Mouse (Mus musculus) embryonic facial prominence, embryonic 10.5 days (tissue): ENCODE data around the gene Slx1b. TPM values are rescaled to one million over a fixed set of nuclear protein-coding genes. Genes with fewer than 3 reads are reported as not detected.
"Not testable (repeated sequence)": the region's sequence is repeated elsewhere in the genome, so short reads cannot be mapped to it uniquely, and the experiment has no call there.

Source experiments
- DNase-seq: peaks from one replicate; pipeline ENCODE4 v3.0.0-alpha.2; 2017; ENCODE audit warnings: low spot score
- H3K27ac ChIP-seq: fragments of 300-500 bp; sonication (generic); replicated peaks from 2 replicates; pipeline ENCODE4 v1.5.1; 2016; ENCODE audit warnings: mild to moderate bottlenecking
- H3K27me3 ChIP-seq: fragments of 300-500 bp; sonication (generic); replicated peaks from 2 replicates; pipeline ENCODE4 v1.6.1; 2016; ENCODE audit warnings: low read depth, mild to moderate bottlenecking; ENCODE audit not compliant: poor library complexity, severe bottlenecking
- H3K36me3 ChIP-seq: fragments of 300-500 bp; sonication (generic); replicated peaks from 2 replicates; pipeline ENCODE4 v1.6.1; 2016; ENCODE audit warnings: mild to moderate bottlenecking, moderate library complexity
- H3K4me1 ChIP-seq: fragments of 300-500 bp; sonication (generic); 2 replicates; pipeline ENCODE4 v1.6.1; 2016
- H3K4me3 ChIP-seq: fragments of 300-500 bp; sonication (generic); 2 replicates; pipeline ENCODE4 v1.5.1; 2016; ENCODE audit warnings: mild to moderate bottlenecking, moderate library complexity
- H3K9me3 ChIP-seq: fragments of 300-500 bp; sonication (generic); 2 replicates; pipeline ENCODE4 v1.6.1; 2016; ENCODE audit warnings: mild to moderate bottlenecking
- WGBS: fragments of 180-500 bp; shearing (Covaris S2); methylation state at CpG from one replicate; pipeline ENCODE4 v1.1.7; 2016; 5-methylcytosine and 5-hydroxymethylcytosine counted together
- polyA plus RNA-seq: library from polyadenylated mRNA; unstranded; fragments of >200 nt; fragmentation: Nextera tagmentation; extraction: Ambion mirVana; gene quantifications from 2 replicates; pipeline ENCODE4 v1.2.1, GENCODE M21; 2016

Gene Slx1b
- polyA plus RNA-seq, result 14.4 and 15.1 TPM in 2 replicates

DNA sequence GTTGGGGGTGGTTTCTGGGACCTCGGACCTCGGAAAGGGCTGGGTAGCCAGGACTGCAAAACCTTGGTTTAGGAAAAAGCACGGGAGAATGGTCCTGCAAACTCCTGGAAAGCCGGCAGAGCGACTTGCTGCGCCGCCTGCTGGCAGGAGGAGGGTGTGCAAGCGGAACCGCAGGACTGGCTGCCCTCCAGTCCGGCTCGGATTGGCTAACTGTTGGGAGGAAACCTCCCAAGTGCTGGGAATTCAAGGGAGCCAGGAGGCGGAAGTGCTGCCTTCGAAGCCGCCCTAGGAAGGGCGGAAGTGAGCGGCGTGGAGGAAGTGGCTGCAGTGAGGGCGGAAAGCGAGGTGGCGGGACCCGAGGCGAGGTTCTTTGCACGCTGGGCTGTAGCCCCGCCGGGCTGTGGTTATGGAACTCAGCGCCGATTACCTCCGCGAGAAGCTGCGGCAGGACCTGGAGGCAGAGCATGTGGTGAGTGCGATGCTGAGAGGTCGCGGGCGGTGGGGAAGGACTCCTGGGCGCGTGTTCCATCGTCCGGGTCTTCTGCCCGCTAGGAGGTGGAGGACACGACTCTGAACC lies at the start of gene Slx1b:
Slx1b (minus strand) TSS at position 154 of the 577 bp plus-strand sequence.
- Histone ChIP-seq H3K27ac (peak within 1 kb of the TSS; percentile 94), H3K4me1 (peaks cover 33% of the 10 kb centered on the region), H3K9me3 (no peaks in the 10 kb centered on the region), H3K4me3 (peak within 1 kb of the TSS; percentile 94), H3K27me3 (no peaks in the 10 kb centered on the region), H3K36me3 (peaks cover 54% of the 10 kb centered on the region)
- under 1% methylated on average over 40 of the region's 40 CpGs for WGBS
- peak; percentile 98 for DNase-seq

DNA sequence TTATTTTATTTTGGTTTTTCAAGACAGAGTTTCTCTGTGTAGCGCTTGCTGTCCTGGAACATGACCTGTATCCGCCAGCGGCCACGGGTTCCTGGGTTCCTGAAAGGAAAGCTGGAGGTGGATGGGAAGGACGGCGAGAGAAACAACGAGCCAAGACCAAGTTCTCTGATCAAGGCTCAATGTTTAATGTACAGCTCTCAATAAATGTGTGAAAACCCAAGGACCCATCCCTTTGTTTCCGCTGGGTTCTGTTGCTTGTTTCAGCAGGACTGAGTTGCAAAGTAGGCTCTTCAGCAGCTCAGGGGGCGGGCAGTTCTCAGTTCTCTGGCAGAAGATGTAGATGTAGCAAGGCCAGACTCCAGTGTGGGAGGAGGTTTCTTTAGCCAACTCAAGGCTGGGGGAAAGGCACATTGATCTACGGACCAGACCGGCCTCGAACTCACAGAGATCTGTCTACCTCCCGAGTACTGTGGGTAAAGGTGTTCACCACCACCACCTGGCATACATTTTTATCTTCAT lies 46.4 kb upstream of the Slx1b start:
- Histone ChIP-seq H3K36me3 (no peaks in the 10 kb centered on the region), H3K4me1 (peaks cover 4% of the 10 kb centered on the region; the same call in 1 of the 2 replicates), H3K27ac (no peak overlapping the region), H3K27me3 (no peaks in the 10 kb centered on the region), H3K9me3 (no peaks in the 10 kb centered on the region), H3K4me3 (no peak overlapping the region)
- DNase-seq, result no peak
- 92% methylated on average over 13 of the region's 13 CpGs for WGBS

DNA sequence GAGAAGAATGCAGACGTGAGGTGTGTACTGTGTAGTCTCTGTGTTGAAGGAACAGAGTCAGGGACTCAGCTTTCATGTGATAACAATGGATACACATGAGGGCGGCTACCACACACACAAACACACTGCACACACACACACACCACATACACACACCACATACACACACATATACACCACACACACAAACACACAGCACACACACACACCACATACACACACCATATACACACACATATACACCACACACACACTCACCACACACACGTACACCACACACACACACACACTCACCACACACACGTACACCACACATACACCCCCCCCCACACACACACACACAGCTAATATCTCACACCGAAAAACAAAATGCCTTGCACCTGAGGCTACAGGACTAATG lies 45.9 kb upstream of the Slx1b start:
- 82% methylated on average over 5 of the region's 5 CpGs for WGBS
- H3K4me3 ChIP-seq, result no peak overlapping the region

DNA sequence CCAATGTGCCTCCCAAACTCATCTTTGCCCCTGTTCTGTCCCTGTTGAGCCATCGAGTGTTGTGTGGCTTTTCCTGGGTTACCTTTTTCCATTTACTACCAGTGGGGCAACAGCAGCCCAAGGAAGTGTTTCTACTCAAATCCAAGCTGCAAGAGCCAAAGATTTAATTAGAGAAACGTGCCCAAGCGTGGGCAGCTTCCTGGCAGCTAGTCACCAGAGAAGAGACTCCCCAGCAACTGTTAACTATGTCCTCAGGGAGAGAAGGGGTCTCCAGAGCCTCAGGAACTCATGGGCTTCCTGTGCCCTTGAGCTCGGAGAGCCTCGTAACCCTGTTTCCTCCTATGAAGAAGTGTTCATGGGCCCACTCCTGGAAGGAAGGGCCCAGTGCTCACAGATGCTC lies 45.4 kb upstream of the Slx1b start:
- 80% methylated on average over 5 of the region's 5 CpGs for WGBS

More for the DNA sequence above, 45.9 kb upstream of the Slx1b start:
- Histone ChIP-seq H3K27me3 (no peaks in the 10 kb centered on the region), H3K36me3 (no peaks in the 10 kb centered on the region), H3K27ac (no peak overlapping the region), H3K4me1 (no peaks in the 10 kb centered on the region), H3K9me3 (no peaks in the 10 kb centered on the region)
- no peak for DNase-seq

DNA sequence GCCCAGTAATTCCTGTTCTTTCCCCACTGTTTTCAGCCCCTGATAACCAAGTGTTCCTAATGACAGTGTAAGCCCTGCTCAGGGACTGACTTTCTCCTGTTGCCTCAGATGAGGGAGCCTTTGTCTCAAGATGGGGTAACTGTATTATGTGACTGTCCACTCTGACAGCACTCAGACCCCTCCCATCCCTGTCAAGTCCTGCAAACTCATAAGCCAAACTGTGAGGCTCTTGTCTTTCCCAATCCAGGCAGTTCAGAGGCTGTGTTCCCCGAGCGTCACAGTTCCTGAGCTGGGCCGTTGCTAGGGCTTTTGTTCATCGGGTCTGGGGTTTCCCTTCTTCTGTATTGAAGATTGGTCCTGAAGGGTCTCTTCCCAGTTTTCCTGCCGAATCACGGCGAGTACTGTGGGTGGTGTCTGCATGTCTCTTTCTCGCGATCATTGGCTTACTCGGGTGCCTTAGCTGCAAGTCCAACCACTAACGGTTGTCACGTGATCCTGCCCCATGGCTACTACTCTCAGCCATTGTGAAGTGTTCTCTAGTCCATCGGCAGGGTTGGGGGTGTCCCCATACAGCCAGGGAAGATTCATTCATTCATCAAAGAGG lies 44.6 kb upstream of the Slx1b start:
- H3K27ac ChIP-seq, result no peak overlapping the region
- H3K27me3 ChIP-seq, result no peaks in the 10 kb centered on the region
- no peaks in the 10 kb centered on the region for H3K36me3 ChIP-seq
- H3K4me1 ChIP-seq, result 0 out of 2 replicates have a peak, but pooled peaks cover 2% of the 10 kb centered on the region
- H3K9me3 ChIP-seq, result no peaks in the 10 kb centered on the region
- no peak for DNase-seq
- WGBS, result 80% methylated on average over 13 of the region's 13 CpGs
- no peak overlapping the region for H3K4me3 ChIP-seq

More for the DNA sequence above, 45.4 kb upstream of the Slx1b start:
- Histone ChIP-seq H3K9me3 (no peaks in the 10 kb centered on the region), H3K36me3 (no peaks in the 10 kb centered on the region), H3K27me3 (no peaks in the 10 kb centered on the region), H3K4me3 (no peak overlapping the region), H3K27ac (no peak overlapping the region), H3K4me1 (no peaks in the 10 kb centered on the region)
- no peak for DNase-seq

DNA sequence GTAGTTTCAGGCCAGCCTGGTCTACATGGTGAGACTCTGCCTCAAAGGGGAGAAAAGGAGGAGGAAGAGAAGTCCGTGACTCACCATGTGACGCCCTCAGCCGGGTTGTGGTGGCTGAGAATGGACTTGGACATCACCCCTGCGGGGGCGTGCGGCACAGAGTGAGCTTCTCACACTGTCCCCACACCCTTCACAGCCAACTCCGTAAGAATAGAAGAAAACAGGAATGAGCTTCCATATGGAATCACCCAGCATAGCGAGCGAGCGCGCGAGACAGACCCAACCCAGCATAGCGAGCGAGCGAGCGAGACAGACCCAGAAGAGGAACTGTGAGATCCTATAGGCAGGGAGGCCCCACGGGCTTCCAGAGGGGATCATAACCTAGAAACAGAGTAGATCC lies 44.0 kb upstream of the Slx1b start:
- Histone ChIP-seq H3K27me3 (no peaks in the 10 kb centered on the region), H3K27ac (no peak overlapping the region), H3K36me3 (no peaks in the 10 kb centered on the region), H3K9me3 (no peaks in the 10 kb centered on the region), H3K4me3 (no peak overlapping the region), H3K4me1 (0 out of 2 replicates have a peak, but pooled peaks cover 3% of the 10 kb centered on the region)
- 88% methylated on average over 17 of the region's 17 CpGs for WGBS
- DNase-seq, result no peak

DNA sequence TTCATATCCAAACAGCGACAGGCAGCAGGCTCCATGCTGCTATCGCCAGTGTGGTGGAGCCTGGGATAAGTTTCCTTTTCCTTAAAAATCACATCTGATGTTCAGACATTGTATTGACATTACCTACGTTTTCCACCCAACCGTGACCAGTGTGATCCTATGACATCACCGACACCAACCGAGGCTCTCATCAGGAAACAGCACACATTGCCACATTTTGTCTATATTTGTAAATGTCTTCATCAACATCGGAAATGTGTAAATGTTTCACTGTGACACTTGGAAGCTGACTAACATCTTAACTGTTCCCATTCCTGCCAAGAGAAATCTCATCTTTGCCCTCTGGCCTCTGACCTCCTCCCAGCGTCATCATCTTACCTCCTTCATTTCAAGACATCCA lies 40.5 kb upstream of the Slx1b start:
- no peaks in the 10 kb centered on the region for H3K27me3 ChIP-seq
- H3K9me3 ChIP-seq, result no peaks in the 10 kb centered on the region
- H3K36me3 ChIP-seq, result no peaks in the 10 kb centered on the region
- 79% methylated on average over 8 of the region's 8 CpGs for WGBS
- no peak overlapping the region for H3K27ac ChIP-seq
- no peak overlapping the region for H3K4me3 ChIP-seq
- no peak for DNase-seq
- H3K4me1 ChIP-seq, result 0 out of 2 replicates have a peak, but pooled peaks cover 3% of the 10 kb centered on the region

DNA sequence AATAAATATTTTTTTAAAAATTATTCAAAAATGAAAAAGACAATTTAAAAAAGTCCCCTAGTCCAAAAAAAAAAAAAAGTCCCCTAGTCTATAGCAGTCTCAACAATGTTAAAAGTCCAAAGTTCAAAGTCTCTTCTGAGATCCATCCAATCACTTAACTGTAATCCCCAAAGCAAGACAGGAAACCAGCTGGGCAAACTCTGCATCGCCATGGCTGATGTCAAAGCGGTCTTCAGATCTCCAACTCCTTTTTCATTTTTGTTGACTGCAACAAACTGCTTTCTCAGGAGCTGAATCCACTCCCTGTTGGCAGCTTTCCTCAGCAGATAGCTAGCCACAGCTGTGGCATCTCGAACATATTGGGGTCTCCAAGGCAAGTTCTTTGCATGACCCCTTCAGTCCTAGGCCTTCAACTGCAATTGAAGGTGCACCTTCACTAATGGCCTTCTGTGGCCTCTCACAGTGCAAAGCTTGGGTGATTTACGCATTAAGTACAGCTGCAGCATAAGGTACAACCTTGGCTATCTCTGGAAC lies 34.7 kb upstream of the Slx1b start:
- H3K9me3 ChIP-seq, DNase-seq, H3K4me1 ChIP-seq, H3K27me3 ChIP-seq, H3K36me3 ChIP-seq, H3K27ac ChIP-seq, H3K4me3 ChIP-seq: not testable (repeated sequence)
- WGBS, result 84% methylated on average over 4 of the region's 4 CpGs

DNA sequence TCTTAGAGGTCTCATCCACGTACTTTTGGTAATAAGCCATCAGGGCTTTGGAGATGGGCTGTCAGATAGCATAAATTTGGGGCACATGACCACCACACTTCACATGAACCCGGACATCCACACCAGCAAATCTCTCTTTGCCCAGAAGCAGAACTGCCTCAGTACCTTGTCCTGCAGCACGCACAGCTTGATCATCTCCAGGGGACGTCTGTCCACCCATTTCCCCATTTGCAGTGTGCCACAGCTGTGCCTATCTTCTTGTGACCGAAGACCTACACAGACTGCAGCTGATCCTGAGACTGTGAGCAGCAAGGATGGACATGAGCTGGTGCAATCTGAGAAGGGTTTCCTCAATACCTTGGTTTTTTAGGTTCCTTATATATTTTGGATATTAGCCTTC lies 30.1 kb upstream of the Slx1b start:
- Histone ChIP-seq H3K4me3 (no peak overlapping the region), H3K36me3 (no peaks in the 10 kb centered on the region), H3K9me3 (peaks cover 2% of the 10 kb centered on the region; the same call in 1 of the 2 replicates), H3K27ac (no peak overlapping the region), H3K27me3 (no peaks in the 10 kb centered on the region), H3K4me1 (no peaks in the 10 kb centered on the region)
- WGBS, result 83% methylated on average over 5 of the region's 5 CpGs
- DNase-seq, result no peak

DNA sequence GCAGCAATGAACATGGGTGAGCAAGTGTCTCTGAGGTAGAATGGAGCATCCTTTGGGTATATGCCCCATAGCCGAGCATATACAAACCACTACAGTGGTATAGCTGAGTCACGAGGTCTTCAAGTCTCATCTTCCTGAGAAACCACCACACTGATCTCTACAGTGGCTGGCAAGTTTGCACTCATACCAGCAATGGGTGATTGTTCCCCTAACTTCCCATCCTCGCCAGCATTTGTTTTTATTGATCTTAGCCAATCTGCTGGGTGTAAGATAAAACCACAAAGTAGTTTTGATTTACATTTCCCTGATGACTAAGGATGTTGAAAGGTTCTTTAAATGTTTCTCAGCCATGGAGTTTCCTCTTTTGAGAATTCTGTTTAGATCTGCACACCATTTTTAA lies 29.5 kb upstream of the Slx1b start:
- WGBS, result 73% methylated on average over 3 of the region's 3 CpGs
- no peak overlapping the region for H3K27ac ChIP-seq
- H3K36me3 ChIP-seq, result no peaks in the 10 kb centered on the region
- H3K27me3 ChIP-seq, result no peaks in the 10 kb centered on the region
- no peak overlapping the region for H3K4me3 ChIP-seq
- no peaks in the 10 kb centered on the region for H3K4me1 ChIP-seq
- H3K9me3 ChIP-seq, result peaks cover 2% of the 10 kb centered on the region; the same call in 1 of the 2 replicates
- DNase-seq, result no peak

DNA sequence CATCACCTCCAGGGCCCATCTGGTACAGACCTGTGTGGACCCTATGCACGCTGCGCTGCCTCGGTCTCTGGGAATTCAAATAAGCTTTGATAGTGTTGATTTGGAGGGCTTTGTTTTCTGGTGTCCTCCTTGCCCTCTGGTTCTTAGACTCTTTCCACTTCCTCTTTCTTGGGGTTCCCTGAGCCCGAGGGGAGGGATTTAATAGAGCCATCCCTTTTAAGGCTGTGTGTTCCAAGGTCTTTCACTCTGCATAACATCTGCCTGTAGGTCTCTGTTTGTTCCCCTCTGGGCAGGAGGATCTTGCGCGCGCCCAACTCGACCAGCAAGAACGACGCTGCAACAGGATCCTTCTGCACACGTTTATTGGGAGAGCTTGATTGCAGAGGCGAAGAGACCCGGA lies 26.1 kb upstream of the Slx1b start:
- Histone ChIP-seq H3K4me1 (no peaks in the 10 kb centered on the region), H3K36me3 (no peaks in the 10 kb centered on the region), H3K27me3 (no peaks in the 10 kb centered on the region), H3K27ac (no peak overlapping the region), H3K9me3 (peaks cover 2% of the 10 kb centered on the region; the same call in 1 of the 2 replicates), H3K4me3 (no peak overlapping the region)
- DNase-seq, result no peak
- WGBS, result 92% methylated on average over 13 of the region's 13 CpGs

DNA sequence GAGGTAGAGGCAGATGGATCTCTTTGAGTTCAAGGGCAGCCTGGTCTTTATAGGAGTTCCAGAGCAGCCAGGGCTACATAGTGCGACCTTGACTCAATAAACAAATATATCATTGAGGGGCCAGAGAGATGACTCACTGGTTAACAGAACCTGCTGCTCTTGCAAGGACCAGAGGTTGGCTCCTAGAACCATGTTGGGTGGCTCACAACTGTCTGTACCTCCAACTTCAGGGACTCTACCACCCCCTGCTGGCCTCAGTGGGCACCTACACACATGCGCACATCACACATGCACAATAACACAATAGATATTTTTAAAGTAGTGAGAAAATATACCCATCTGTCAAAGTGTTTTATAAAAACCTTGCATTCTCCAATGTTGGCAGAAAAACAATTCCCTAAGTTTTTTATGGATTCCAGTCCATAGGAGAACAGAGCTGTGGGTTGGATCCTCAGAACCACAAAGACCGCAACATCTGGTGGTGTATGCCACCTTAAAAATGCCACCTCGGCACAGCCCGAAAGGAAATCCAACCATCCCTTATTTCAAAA lies 23.3 kb upstream of the Slx1b start:
- no peak for DNase-seq

More for the DNA sequence above, 23.3 kb upstream of the Slx1b start:
- WGBS, result 93% methylated on average over 5 of the region's 5 CpGs
- peaks cover 2% of the 10 kb centered on the region; the same call in 1 of the 2 replicates for H3K9me3 ChIP-seq
- no peaks in the 10 kb centered on the region for H3K27me3 ChIP-seq
- no peak overlapping the region for H3K27ac ChIP-seq
- no peaks in the 10 kb centered on the region for H3K36me3 ChIP-seq
- no peaks in the 10 kb centered on the region for H3K4me1 ChIP-seq
- no peak overlapping the region for H3K4me3 ChIP-seq
